ENCODE assay signal across 24 mouse cellular contexts in the genomic region with DNA sequence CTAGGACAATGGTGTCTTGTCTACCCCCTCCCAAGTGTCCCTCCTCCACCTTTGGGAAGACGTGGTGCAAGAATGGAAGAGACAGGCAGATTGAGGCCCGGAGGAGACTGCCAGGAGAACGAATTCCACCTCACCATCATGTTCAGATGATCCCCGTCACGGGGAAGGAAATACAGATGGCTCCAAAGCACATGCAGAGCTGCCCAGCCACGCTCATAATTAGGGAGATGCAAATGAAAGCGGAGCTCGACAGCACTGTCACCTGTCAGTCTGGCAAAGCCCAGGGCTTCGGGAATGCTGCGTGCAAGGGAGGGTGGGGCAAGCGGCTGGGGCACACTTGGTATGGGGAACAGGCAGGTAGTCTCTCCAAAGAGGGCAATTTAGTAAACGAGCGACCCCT. TPM values are rescaled to one million over a fixed set of nuclear protein-coding genes. Genes with fewer than 3 reads are reported as not detected.
A peak's percentile ranks its signal among the peaks of the same experiment; 100 is the strongest.
DNase-seq lines count a peak whose midpoint lies in the region; ATAC-seq and TF ChIP-seq lines count a peak whose summit lies in the region.
"Had no signal": no experiment of that assay in that cellular context is flagged by ENCODE, and none has a peak within 500 bp of the region (broad histone marks: within the 10 kb centered on the region; RNA-seq: fewer than 3 reads in every experiment).

No protein-coding gene starts in this region.

- no peak for DNase-seq in forebrain, embryonic 11.5 days (ENCODE audit: low spot score)
- DNase-seq in layer of hippocampus, adult 2 months (ENCODE audit: low spot score in 2 of 2), result peak in 1 of 2 experiments; percentile 42
- no peak for DNase-seq in layer of hippocampus, adult 9-10 months (ENCODE audit: low spot score)
- peak; percentile 44 for DNase-seq in forebrain, embryonic 14.5 days (ENCODE audit: low spot score)
- no peak for DNase-seq in heart, adult 2 months
- DNase-seq: adrenal gland, adult 2 months; adrenal gland, postnatal 25 days; cerebellum, adult 18-20 months; cerebellum, adult 9-11 months; embryo, embryonic 11 days; gastrocnemius, adult 2 months; gastrocnemius, postnatal 25 days; heart, postnatal 10 days; heart, postnatal 4 days; kidney, adult 8-10 months had no signal

- 70% methylated on average over 13 of the region's 13 CpGs for WGBS in forebrain, embryonic 13.5 days
- WGBS in forebrain, embryonic 11.5 days, result 76% methylated on average over 13 of the region's 13 CpGs
- WGBS in forebrain, embryonic 14.5 days, result 57% methylated on average over 13 of the region's 13 CpGs
- 50% methylated on average over 13 of the region's 13 CpGs for WGBS in forebrain, embryonic 16.5 days
- WGBS in heart, adult 2 months, result 77% methylated on average over 13 of the region's 13 CpGs

- TF ChIP-seq EP300 in heart, adult 2 months (IDR thresholded peaks at IDR 0.05; ENCODE audit: insufficient read depth, low read depth, low read length), result no peak

- H3K79me2 ChIP-seq in heart, adult 2 months (replicated peaks; ENCODE audit: control insufficient read depth, insufficient read depth, low read length), result no peaks in the 10 kb centered on the region

- H3K4me1 ChIP-seq in forebrain, embryonic 13.5 days, result peaks cover 12% of the 10 kb centered on the region
- H3K4me1 ChIP-seq in forebrain, embryonic 11.5 days (replicated peaks; ENCODE audit: control insufficient read depth, insufficient read depth, low read length), result no peaks in the 10 kb centered on the region; the same call in 1 of the 2 replicates
- 0 out of 2 replicates have a peak, but pooled peaks cover 3% of the 10 kb centered on the region for H3K4me1 ChIP-seq in forebrain, embryonic 14.5 days (ENCODE audit: control insufficient read depth, insufficient read depth, low read length)
- H3K4me1 ChIP-seq in forebrain, embryonic 16.5 days (replicated peaks; ENCODE audit: control insufficient read depth, insufficient read depth, low read length), result peaks cover 15% of the 10 kb centered on the region
- no peaks in the 10 kb centered on the region for H3K4me1 ChIP-seq in heart, adult 2 months (ENCODE audit: control insufficient read depth, insufficient read depth, low read length)
- H3K4me1 ChIP-seq: embryonic facial prominence, embryonic 15.5 days had no signal

- no peaks in the 10 kb centered on the region for H3K27me3 ChIP-seq in forebrain, embryonic 13.5 days
- H3K27me3 ChIP-seq in forebrain, embryonic 11.5 days (ENCODE audit: control insufficient read depth, insufficient read depth, low read length), result no peaks in the 10 kb centered on the region
- no peaks in the 10 kb centered on the region for H3K27me3 ChIP-seq in forebrain, embryonic 14.5 days (replicated peaks; ENCODE audit: control insufficient read depth, insufficient read depth, low read length)
- no peaks in the 10 kb centered on the region for H3K27me3 ChIP-seq in forebrain, embryonic 16.5 days (replicated peaks; ENCODE audit: control insufficient read depth, insufficient read depth, low read length)
- no peaks in the 10 kb centered on the region for H3K27me3 ChIP-seq in heart, adult 2 months (ENCODE audit: control insufficient read depth, insufficient read depth, low read length)

- no peak overlapping the region for H3K4me2 ChIP-seq in forebrain, embryonic 13.5 days
- no peak overlapping the region for H3K4me2 ChIP-seq in forebrain, embryonic 11.5 days (ENCODE audit: low read depth, low read length, severe bottlenecking)
- H3K4me2 ChIP-seq in forebrain, embryonic 14.5 days (ENCODE audit: low read length), result no peak overlapping the region
- no peak overlapping the region for H3K4me2 ChIP-seq in forebrain, embryonic 16.5 days (ENCODE audit: low read length)
- H3K4me2 ChIP-seq: embryonic facial prominence, embryonic 15.5 days; hindbrain, embryonic 14.5 days had no signal

- intact Hi-C loops in heart, adult 2 months (cut with DNase I), result no loop called here

- H3K27ac ChIP-seq in forebrain, embryonic 13.5 days, result 0 out of 2 replicates have a peak overlapping the region, but pooled peaks have one; percentile 16
- H3K27ac ChIP-seq in forebrain, embryonic 11.5 days (ENCODE audit: low read depth, low read length), result no peak overlapping the region
- peak overlapping the region; percentile 23; the same call in 1 of the 2 replicates for H3K27ac ChIP-seq in layer of hippocampus, adult 2 months
- 0 out of 2 replicates have a peak overlapping the region, but pooled peaks have one; percentile 53 for H3K27ac ChIP-seq in forebrain, embryonic 14.5 days (ENCODE audit: low read depth, low read length)
- peak overlapping the region; percentile 21; the same call in 1 of the 2 replicates for H3K27ac ChIP-seq in forebrain, embryonic 16.5 days (ENCODE audit: low read length)
- no peak overlapping the region for H3K27ac ChIP-seq in heart, adult 2 months
- H3K27ac ChIP-seq: embryonic facial prominence, embryonic 15.5 days; gastrocnemius, adult 2 months; hindbrain, embryonic 14.5 days had no signal

- no peak for TF ChIP-seq CTCF in layer of hippocampus, adult 2 months (conservative IDR thresholded peaks at IDR 0.05)
- no peak for TF ChIP-seq CTCF in heart, adult 2 months (IDR thresholded peaks at IDR 0.05)

- no peak for TF ChIP-seq POLR2A in heart, adult 2 months (IDR thresholded peaks at IDR 0.05; ENCODE audit: insufficient read depth, low read depth, low read length)

- no peak; the same call in 1 of the 2 replicates for ATAC-seq in forebrain, embryonic 13.5 days
- ATAC-seq in forebrain, embryonic 11.5 days (replicated peaks; ENCODE audit: low FRiP score), result no peak
- ATAC-seq in forebrain, embryonic 14.5 days, result peak; percentile 44; the same call in 1 of the 2 replicates
- peak; percentile 34; the same call in 1 of the 2 replicates for ATAC-seq in forebrain, embryonic 16.5 days
- ATAC-seq: inflammation-experienced regulatory T-cells, adult 6 months; intestine, postnatal 0 days had no signal

- no peak overlapping the region for H3K4me3 ChIP-seq in forebrain, embryonic 13.5 days
- no peak overlapping the region for H3K4me3 ChIP-seq in forebrain, embryonic 11.5 days (ENCODE audit: low read depth, low read length)
- no peak overlapping the region for H3K4me3 ChIP-seq in layer of hippocampus, adult 2 months
- H3K4me3 ChIP-seq in forebrain, embryonic 14.5 days (ENCODE audit: low read depth, low read length), result no peak overlapping the region
- no peak overlapping the region for H3K4me3 ChIP-seq in forebrain, embryonic 16.5 days (replicated peaks; ENCODE audit: low read length)
- H3K4me3 ChIP-seq in heart, adult 2 months, result no peak overlapping the region
- H3K4me3 ChIP-seq: embryonic facial prominence, embryonic 15.5 days; erythroblast, embryonic 14.5 days; gastrocnemius, adult 2 months had no signal

- no peak overlapping the region for H3K9ac ChIP-seq in forebrain, embryonic 13.5 days
- no peak overlapping the region for H3K9ac ChIP-seq in forebrain, embryonic 11.5 days (ENCODE audit: low read length)
- H3K9ac ChIP-seq in forebrain, embryonic 14.5 days (ENCODE audit: low read length), result no peak overlapping the region
- H3K9ac ChIP-seq in forebrain, embryonic 16.5 days (replicated peaks; ENCODE audit: low read depth, low read length), result no peak overlapping the region
- no peak overlapping the region for H3K9ac ChIP-seq in heart, adult 2 months (ENCODE audit: low read depth, low read length)
- H3K9ac ChIP-seq: embryonic facial prominence, embryonic 15.5 days; hindbrain, embryonic 14.5 days had no signal

- H3K9me3 ChIP-seq in forebrain, embryonic 13.5 days (replicated peaks), result no peaks in the 10 kb centered on the region
- H3K9me3 ChIP-seq in forebrain, embryonic 11.5 days (ENCODE audit: control insufficient read depth, low read length), result no peaks in the 10 kb centered on the region
- no peaks in the 10 kb centered on the region for H3K9me3 ChIP-seq in forebrain, embryonic 14.5 days (replicated peaks; ENCODE audit: control insufficient read depth, low read length)
- no peaks in the 10 kb centered on the region for H3K9me3 ChIP-seq in forebrain, embryonic 16.5 days (ENCODE audit: control insufficient read depth, low read length)
- H3K9me3 ChIP-seq: embryonic facial prominence, embryonic 15.5 days had no signal

- peaks cover 26% of the 10 kb centered on the region for H3K36me3 ChIP-seq in forebrain, embryonic 13.5 days (ENCODE audit: poor library complexity, severe bottlenecking)
- H3K36me3 ChIP-seq in forebrain, embryonic 11.5 days (ENCODE audit: control insufficient read depth, insufficient read depth, low read length), result no peaks in the 10 kb centered on the region
- H3K36me3 ChIP-seq in forebrain, embryonic 14.5 days (ENCODE audit: control insufficient read depth, insufficient read depth, low read length), result peaks cover 18% of the 10 kb centered on the region
- peaks cover under 1% of the 10 kb centered on the region; the same call in 1 of the 2 replicates for H3K36me3 ChIP-seq in forebrain, embryonic 16.5 days (ENCODE audit: control insufficient read depth, insufficient read depth)
- H3K36me3 ChIP-seq in heart, adult 2 months (ENCODE audit: control insufficient read depth, insufficient read depth, low read length), result no peaks in the 10 kb centered on the region

RNA-seq across cellular contexts. Expression of a gene that starts 33.0 kb away (rescaled TPM):
- polyA plus RNA-seq in forebrain, embryonic 13.5 days (2015; fragmentation: Nextera tagmentation; extraction: Ambion mirVana), result 0.62 and 0.91 TPM in 2 replicates
- 0.09 and 0.20 TPM in 2 replicates for polyA plus RNA-seq in forebrain, embryonic 11.5 days (2014; fragmentation: Nextera tagmentation; extraction: Ambion mirVana)
- total RNA-seq in layer of hippocampus, adult 2 months (2021), result 10 to 100 TPM; 35.1 to 38.4 TPM
- polyA plus RNA-seq in forebrain, embryonic 14.5 days (2014; fragmentation: Nextera tagmentation; extraction: Ambion mirVana), result 1.1 and 1.7 TPM in 2 replicates
- 2.3 and 3.3 TPM in 2 replicates for polyA plus RNA-seq in forebrain, embryonic 16.5 days (2015; fragmentation: Nextera tagmentation; extraction: Ambion mirVana)
- under 1 TPM; 0.50 TPM for total RNA-seq in heart, adult 2 months (2021)
- polyA plus RNA-seq in heart, adult 2 months (2012; rRNA removed), result 0.20 and 0.53 TPM in 2 replicates
- total RNA-seq: adrenal gland, adult 2 months; common myeloid progenitor, adult 5-6 weeks; granulocyte monocyte progenitor cell, adult 5-6 weeks had no signal
- polyA plus RNA-seq: adrenal gland, adult 2 months; erythroblast, embryonic 14.5 days had no signal

RNA-seq across cellular contexts. Expression of a gene that starts 42.2 kb away (rescaled TPM):
- 23.5 and 24.6 TPM in 2 replicates for polyA plus RNA-seq in forebrain, embryonic 13.5 days (2015; fragmentation: Nextera tagmentation; extraction: Ambion mirVana)
- 27.6 and 28.5 TPM in 2 replicates for polyA plus RNA-seq in forebrain, embryonic 11.5 days (2014; fragmentation: Nextera tagmentation; extraction: Ambion mirVana)
- 10 to 100 TPM; 33.0 to 36.4 TPM for total RNA-seq in layer of hippocampus, adult 2 months (2021)
- 17.1 and 19.5 TPM in 2 replicates for polyA plus RNA-seq in forebrain, embryonic 14.5 days (2014; fragmentation: Nextera tagmentation; extraction: Ambion mirVana)
- 21.5 and 24.7 TPM in 2 replicates for polyA plus RNA-seq in forebrain, embryonic 16.5 days (2015; fragmentation: Nextera tagmentation; extraction: Ambion mirVana)
- total RNA-seq in heart, adult 2 months (2021), result 10 to 100 TPM; 36.8 to 39.2 TPM
- 35.1 and 46.8 TPM in 2 replicates for polyA plus RNA-seq in heart, adult 2 months (2012; rRNA removed)

RNA-seq across cellular contexts. Expression of a gene that starts 47.5 kb away (rescaled TPM):
- 7.0 and 9.0 TPM in 2 replicates for polyA plus RNA-seq in forebrain, embryonic 13.5 days (2015; fragmentation: Nextera tagmentation; extraction: Ambion mirVana)
- 6.2 and 7.8 TPM in 2 replicates for polyA plus RNA-seq in forebrain, embryonic 11.5 days (2014; fragmentation: Nextera tagmentation; extraction: Ambion mirVana)
- 10 to 100 TPM; 68.1 to 71.9 TPM for total RNA-seq in layer of hippocampus, adult 2 months (2021)
- 10.7 and 11.3 TPM in 2 replicates for polyA plus RNA-seq in forebrain, embryonic 14.5 days (2014; fragmentation: Nextera tagmentation; extraction: Ambion mirVana)
- polyA plus RNA-seq in forebrain, embryonic 16.5 days (2015; fragmentation: Nextera tagmentation; extraction: Ambion mirVana), result 9.4 and 11.1 TPM in 2 replicates
- total RNA-seq in heart, adult 2 months (2021), result 1 to 10 TPM in 1 of 2 experiments, under 1 TPM in 1; 0.99 to 1.5 TPM
- polyA plus RNA-seq in heart, adult 2 months (2012; rRNA removed), result 2.2 and 3.7 TPM in 2 replicates
- total RNA-seq: granulocyte monocyte progenitor cell, adult 5-6 weeks had no signal
- polyA plus RNA-seq: erythroblast, embryonic 14.5 days; inflammation-experienced regulatory T-cells, adult 6 months had no signal

RNA-seq across cellular contexts. Expression of a gene that starts 47.6 kb away (rescaled TPM):
- 14.0 and 15.5 TPM in 2 replicates for polyA plus RNA-seq in forebrain, embryonic 13.5 days (2015; fragmentation: Nextera tagmentation; extraction: Ambion mirVana)
- 11.8 and 13.0 TPM in 2 replicates for polyA plus RNA-seq in forebrain, embryonic 11.5 days (2014; fragmentation: Nextera tagmentation; extraction: Ambion mirVana)
- total RNA-seq in layer of hippocampus, adult 2 months (2021), result 10 to 100 TPM; 13.8 to 14.5 TPM
- polyA plus RNA-seq in forebrain, embryonic 14.5 days (2014; fragmentation: Nextera tagmentation; extraction: Ambion mirVana), result 14.6 and 17.1 TPM in 2 replicates
- polyA plus RNA-seq in forebrain, embryonic 16.5 days (2015; fragmentation: Nextera tagmentation; extraction: Ambion mirVana), result 17.8 and 18.6 TPM in 2 replicates
- total RNA-seq in heart, adult 2 months (2021), result 1 to 10 TPM; 8.3 to 9.5 TPM
- polyA plus RNA-seq in heart, adult 2 months (2012; rRNA removed), result 10.7 and 17.4 TPM in 2 replicates
- polyA plus RNA-seq: erythroblast, embryonic 14.5 days had no signal

Comparison
In these comparisons a context has a peak if more than half of its experiments do, and no peak if none do; other contexts are left out.
1. ATAC-seq: peak in forebrain, embryonic 14.5 days (single experiment) and forebrain, embryonic 16.5 days (single experiment); none in forebrain, embryonic 13.5 days (single experiment) and forebrain, embryonic 11.5 days (single experiment).
2. H3K27ac ChIP-seq: peak in forebrain, embryonic 13.5 days (single experiment), layer of hippocampus, adult 2 months (single experiment), forebrain, embryonic 14.5 days (single experiment) and forebrain, embryonic 16.5 days (single experiment); none in forebrain, embryonic 11.5 days (single experiment) and heart, adult 2 months (single experiment).